Mouse (Mus musculus) olfactory bulb, adult 2 months (tissue): Measurements from ENCODE around the gene Psrc1. TPM values are rescaled to one million over a fixed set of nuclear protein-coding genes. Genes with fewer than 3 reads are reported as not detected.
A peak's percentile ranks its signal among the peaks of the same experiment; 100 is the strongest.

Source experiments
- H3K27ac ChIP-seq: fragments of 200-500 bp; 2 replicates; pipeline ENCODE4 v1.5.1; 2012; ENCODE audit warnings: low read depth, low read length; ENCODE audit not compliant: insufficient read depth
- H3K4me1 ChIP-seq: fragments of 200-500 bp; 2 replicates; pipeline ENCODE4 v1.6.1; 2012; ENCODE audit warnings: low read length; ENCODE audit not compliant: control insufficient read depth, insufficient read depth
- H3K4me3 ChIP-seq: fragments of 200-500 bp; 2 replicates; pipeline ENCODE4 v1.5.1; 2012; ENCODE audit warnings: mild to moderate bottlenecking, low read depth, low read length, moderate library complexity; ENCODE audit not compliant: insufficient read depth
- CTCF ChIP-seq: fragments of 200-500 bp; IDR thresholded peaks from 2 replicates; pipeline ENCODE4 v1.5.1; 2012; ENCODE audit warnings: low read depth, mild to moderate bottlenecking, low read length, moderate library complexity; ENCODE audit not compliant: insufficient read depth
- POLR2A ChIP-seq: fragments of 200-500 bp; IDR thresholded peaks from 2 replicates; pipeline ENCODE4 v1.6.1; 2012; ENCODE audit warnings: mild to moderate bottlenecking, low read depth, low read length, moderate library complexity; ENCODE audit not compliant: insufficient read depth
- WGBS: fragments of 180-500 bp; shearing (Covaris S2); methylation state at CpG from one replicate; pipeline ENCODE4 v1.1.7; 2018; 5-methylcytosine and 5-hydroxymethylcytosine counted together
- polyA plus RNA-seq: library from polyadenylated mRNA; stranded (reverse); fragments of >200 nt; gene quantifications from 2 replicates; pipeline ENCODE4 v1.2.4, GENCODE M21; 2012; ENCODE audit warnings: low replicate concordance; ENCODE audit not compliant: missing spikeins, insufficient read depth, insufficient read length

Psrc1 gene
- polyA plus RNA-seq, 1 experiment: not detected

- WGBS: 83% methylated on average over 14 of the region's 14 CpGs
- Histone ChIP-seq H3K27ac (no peak overlapping the region), H3K4me3 (no peak overlapping the region), H3K4me1 (peaks cover 5% of the 10 kb centered on the region)
- TF ChIP-seq POLR2A (no peak), CTCF (no peak)
Measured at GRCm38 (mm10) chr3:108381945-108382875, 1.4 kb upstream of the Psrc1 start.

GRCm38 (mm10) chr3:108384425-108384824 lies 786 bp downstream of the Psrc1 start:
- Histone ChIP-seq H3K4me1 (peaks cover 6% of the 10 kb centered on the region), H3K4me3 (no peak overlapping the region), H3K27ac (no peak overlapping the region)
- 34% methylated on average over 2 of the region's 2 CpGs for WGBS
- no peak for TF ChIP-seq POLR2A
- no peak for TF ChIP-seq CTCF

GRCm38 (mm10) chr3:108386186-108386585 lies 2.5 kb downstream of the Psrc1 start:
- WGBS: 84% methylated on average over 10 of the region's 10 CpGs
- Histone ChIP-seq H3K4me1 (peaks cover 7% of the 10 kb centered on the region), H3K4me3 (no peak overlapping the region), H3K27ac (no peak overlapping the region)
- TF ChIP-seq CTCF (no peak), POLR2A (no peak)

- no peak overlapping the region for H3K27ac ChIP-seq
- WGBS: 0% methylated on average over 5 of the region's 5 CpGs
- no peak for TF ChIP-seq POLR2A
- TF ChIP-seq CTCF: peak; percentile 93
Measured at GRCm38 (mm10) chr3:108389111-108389545, 5.5 kb downstream of the Psrc1 start.

GRCm38 (mm10) chr3:108392299-108392698 lies 8.7 kb downstream of the Psrc1 start:
- Histone ChIP-seq H3K4me1 (peaks cover 10% of the 10 kb centered on the region), H3K4me3 (no peak overlapping the region), H3K27ac (no peak overlapping the region)
- TF ChIP-seq CTCF (no peak), POLR2A (no peak)
- WGBS: 32% methylated on average over 10 of the region's 10 CpGs

More at GRCm38 (mm10) chr3:108389111-108389545, 5.5 kb downstream of the Psrc1 start:
- Histone ChIP-seq H3K4me3 (no peak overlapping the region), H3K4me1 (peaks cover 10% of the 10 kb centered on the region)

- no peak overlapping the region for H3K4me3 ChIP-seq
- TF ChIP-seq CTCF (no peak), POLR2A (no peak)
Measured at GRCm38 (mm10) chr3:108392793-108393192, 9.2 kb downstream of the Psrc1 start.

GRCm38 (mm10) chr3:108398281-108398680 lies 14.6 kb downstream of the Psrc1 start:
- WGBS: 95% methylated on average over 9 of the region's 9 CpGs
- H3K4me1 ChIP-seq: peaks cover 14% of the 10 kb centered on the region
- H3K27ac ChIP-seq: no peak overlapping the region
- H3K4me3 ChIP-seq: no peak overlapping the region
- TF ChIP-seq CTCF: no peak
- TF ChIP-seq POLR2A: no peak

More at GRCm38 (mm10) chr3:108392793-108393192, 9.2 kb downstream of the Psrc1 start:
- no peak overlapping the region for H3K27ac ChIP-seq
- WGBS: 49% methylated on average over 15 of the region's 15 CpGs
- peaks cover 10% of the 10 kb centered on the region for H3K4me1 ChIP-seq

GRCm38 (mm10) chr3:108400442-108400841 lies 16.8 kb downstream of the Psrc1 start:
- TF ChIP-seq CTCF (no peak), POLR2A (no peak)
- 85% methylated on average over 5 of the region's 5 CpGs for WGBS

GRCm38 (mm10) chr3:108401692-108402527 lies 18.3 kb downstream of the Psrc1 start:
- 33% methylated on average over 22 of the region's 22 CpGs for WGBS
- Histone ChIP-seq H3K4me1 (peaks cover 34% of the 10 kb centered on the region), H3K27ac (no peak overlapping the region), H3K4me3 (no peak overlapping the region)
- peak; percentile 91 for TF ChIP-seq CTCF
- TF ChIP-seq POLR2A: no peak

More at GRCm38 (mm10) chr3:108400442-108400841, 16.8 kb downstream of the Psrc1 start:
- no peak overlapping the region for H3K27ac ChIP-seq
- peaks cover 22% of the 10 kb centered on the region for H3K4me1 ChIP-seq
- no peak overlapping the region for H3K4me3 ChIP-seq
